Mouse (Mus musculus): ENCODE results near the gene C530025M09Rik.

Gene C530025M09Rik

GRCm38 (mm10) chr2:149830536-149831458 lies at the start of gene C530025M09Rik:
Gene C530025M09Rik (minus strand): TSS chr2:149831213.
- no peak for DNase-seq

- DNase-seq, result no peak
These were observed 46.9 kb upstream of the C530025M09Rik start for GRCm38 (mm10) chr2:149877954-149878353.

GRCm38 (mm10) chr2:149873346-149873745 lies 42.3 kb upstream of the C530025M09Rik start:
- no peak for DNase-seq

- no peak for DNase-seq
These were observed 41.5 kb upstream of the C530025M09Rik start for GRCm38 (mm10) chr2:149872496-149872895.

- DNase-seq, result no peak
These were observed 39.5 kb upstream of the C530025M09Rik start for GRCm38 (mm10) chr2:149870496-149870895.

- no peak for DNase-seq
These were observed 35.0 kb upstream of the C530025M09Rik start for GRCm38 (mm10) chr2:149865914-149866435.

GRCm38 (mm10) chr2:149861002-149861401 lies 30.0 kb upstream of the C530025M09Rik start:
- no peak for DNase-seq

GRCm38 (mm10) chr2:149848778-149849177 lies 17.8 kb upstream of the C530025M09Rik start:
- no peak for DNase-seq

GRCm38 (mm10) chr2:149844575-149844974 lies 13.6 kb upstream of the C530025M09Rik start:
- DNase-seq, result peak; percentile 76

- DNase-seq, result no peak
These were observed 8.7 kb upstream of the C530025M09Rik start for GRCm38 (mm10) chr2:149839666-149840065.

- no peak for DNase-seq
These were observed 5.6 kb upstream of the C530025M09Rik start for GRCm38 (mm10) chr2:149836471-149837135.

- DNase-seq, result no peak
These were observed 4.1 kb upstream of the C530025M09Rik start for GRCm38 (mm10) chr2:149835091-149835490.

- DNase-seq, result no peak
These were observed 1.3 kb upstream of the C530025M09Rik start for GRCm38 (mm10) chr2:149832301-149832700.

- no peak for DNase-seq
These were observed 639 bp upstream of the C530025M09Rik start for GRCm38 (mm10) chr2:149831459-149832245.

- no peak for DNase-seq
These were observed 968 bp downstream of the C530025M09Rik start for GRCm38 (mm10) chr2:149829955-149830535.

- no peak for DNase-seq
These were observed 2.1 kb downstream of the C530025M09Rik start, which contains the start of gene Syndig1 for GRCm38 (mm10) chr2:149828911-149829310. Gene Syndig1 (plus strand): TSS chr2:149829211.

- no peak for DNase-seq
These were observed 10.8 kb downstream of the C530025M09Rik start for GRCm38 (mm10) chr2:149820201-149820600.

GRCm38 (mm10) chr2:149819751-149820150 lies 11.3 kb downstream of the C530025M09Rik start:
- no peak for DNase-seq

- DNase-seq, result no peak
These were observed 12.6 kb downstream of the C530025M09Rik start for GRCm38 (mm10) chr2:149818395-149818794.

- no peak for DNase-seq
These were observed 18.1 kb downstream of the C530025M09Rik start for GRCm38 (mm10) chr2:149812899-149813298.

- DNase-seq, result no peak
These were observed 25.8 kb downstream of the C530025M09Rik start for GRCm38 (mm10) chr2:149805256-149805655.

GRCm38 (mm10) chr2:149804599-149805140 lies 26.3 kb downstream of the C530025M09Rik start:
- DNase-seq, result no peak

All from lung, postnatal 36 days (tissue).